Mouse (Mus musculus) kidney, postnatal 0 days (tissue): ENCODE measurements around the gene Rpl9-ps6. TPM values are rescaled to one million over a fixed set of nuclear protein-coding genes. Genes with fewer than 3 reads are reported as not detected.

Source experiments
- ATAC-seq: fragments of 200-750 bp; cut with Nextera tagmentation; replicated peaks from 2 replicates; pipeline ENCODE4 v1.8.0; 2017; ENCODE audit warnings: low read depth, moderate number of reproducible peaks, moderate TSS enrichment, moderate library complexity; ENCODE audit not compliant: low FRiP score
- DNase-seq: peaks from one replicate; pipeline ENCODE4 v3.0.0-alpha.2; 2016; ENCODE audit warnings: low spot score
- H3K27ac ChIP-seq: fragments of 300-500 bp; sonication (generic); 2 replicates; pipeline ENCODE4 v1.5.1; 2014; ENCODE audit warnings: mild to moderate bottlenecking
- H3K27me3 ChIP-seq: fragments of 300-500 bp; sonication (generic); 2 replicates; pipeline ENCODE4 v1.6.1; 2014; ENCODE audit warnings: low read length, mixed read lengths; ENCODE audit not compliant: insufficient read depth
- H3K36me3 ChIP-seq: fragments of 300-500 bp; sonication (generic); 2 replicates; pipeline ENCODE4 v1.6.1; 2014; ENCODE audit warnings: low read length, mixed read lengths; ENCODE audit not compliant: insufficient read depth
- H3K4me1 ChIP-seq: fragments of 300-500 bp; sonication (generic); replicated peaks from 2 replicates; pipeline ENCODE4 v1.6.1; 2014; ENCODE audit warnings: antibody characterized with exemption, low read length, mixed read lengths; ENCODE audit not compliant: insufficient read depth
- H3K4me2 ChIP-seq: fragments of 300-500 bp; sonication (generic); 2 replicates; pipeline ENCODE4 v1.6.1; 2014; ENCODE audit warnings: mild to moderate bottlenecking, low read length, moderate library complexity, mixed read lengths
- H3K4me3 ChIP-seq: fragments of 300-500 bp; sonication (generic); replicated peaks from 2 replicates; pipeline ENCODE4 v1.5.1; 2014; ENCODE audit warnings: low read depth, low read length
- H3K9ac ChIP-seq: fragments of 300-500 bp; sonication (generic); 2 replicates; pipeline ENCODE4 v1.6.1; 2014; ENCODE audit warnings: low read depth, low read length
- H3K9me3 ChIP-seq: fragments of 300-500 bp; sonication (generic); replicated peaks from 2 replicates; pipeline ENCODE4 v1.6.1; 2016; ENCODE audit warnings: low read length, inconsistent platforms, mixed read lengths
- CTCF ChIP-seq: IDR thresholded peaks from 2 replicates; pipeline ENCODE4 v1.5.1; 2016; ENCODE audit warnings: antibody characterized with exemption, low read depth, mild to moderate bottlenecking, moderate library complexity
- WGBS: fragments of 180-500 bp; shearing (Covaris S2); extraction: QIAGEN DNeasy Blood & Tissue Kit; methylation state at CpG from one replicate; pipeline ENCODE4 v1.1.7; 2014; 5-methylcytosine and 5-hydroxymethylcytosine counted together
- polyA plus RNA-seq: library from polyadenylated mRNA; unstranded; fragments of >200 nt; fragmentation: Nextera tagmentation; extraction: Ambion mirVana; gene quantifications from 2 replicates; pipeline ENCODE4 v1.2.1, GENCODE M21; 2015

Rpl9-ps6 gene
- polyA plus RNA-seq = 145 and 154 TPM in 2 replicates

DNA sequence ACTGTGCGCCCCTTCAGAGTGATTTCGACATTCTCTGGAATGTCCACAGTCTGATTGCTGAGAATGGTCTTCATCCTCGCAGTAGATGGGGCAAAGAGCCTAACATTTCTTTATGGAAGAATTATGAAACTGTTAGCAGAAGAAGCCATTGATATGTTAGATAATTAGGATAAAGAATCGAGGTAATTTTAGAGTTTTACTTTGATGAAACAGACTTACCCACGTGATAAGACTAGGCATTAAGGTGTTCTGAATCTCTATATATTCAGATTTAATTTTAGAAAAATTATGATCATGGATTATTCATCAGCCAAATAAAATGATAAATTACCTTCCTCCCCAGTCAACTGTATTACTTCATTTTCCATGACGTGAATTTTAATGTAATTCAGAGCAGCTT lies at the start of gene Rpl9-ps6:
Gene Rpl9-ps6 (minus strand): TSS at position 101 of the 400 bp plus-strand sequence.
- H3K27ac ChIP-seq = no peak within 1 kb of the TSS
- no peak for TF ChIP-seq CTCF
- H3K9ac ChIP-seq = no peak within 1 kb of the TSS
- DNase-seq = no peak
- ATAC-seq = no peak
- no peak within 1 kb of the TSS for H3K4me2 ChIP-seq
- no peaks in the 10 kb centered on the region for H3K4me1 ChIP-seq
- no peak within 1 kb of the TSS for H3K4me3 ChIP-seq
- 84% methylated on average over 5 of the region's 6 CpGs for WGBS
- H3K27me3 ChIP-seq = no peaks in the 10 kb centered on the region
- H3K9me3 ChIP-seq = no peaks in the 10 kb centered on the region
- no peaks in the 10 kb centered on the region for H3K36me3 ChIP-seq

DNA sequence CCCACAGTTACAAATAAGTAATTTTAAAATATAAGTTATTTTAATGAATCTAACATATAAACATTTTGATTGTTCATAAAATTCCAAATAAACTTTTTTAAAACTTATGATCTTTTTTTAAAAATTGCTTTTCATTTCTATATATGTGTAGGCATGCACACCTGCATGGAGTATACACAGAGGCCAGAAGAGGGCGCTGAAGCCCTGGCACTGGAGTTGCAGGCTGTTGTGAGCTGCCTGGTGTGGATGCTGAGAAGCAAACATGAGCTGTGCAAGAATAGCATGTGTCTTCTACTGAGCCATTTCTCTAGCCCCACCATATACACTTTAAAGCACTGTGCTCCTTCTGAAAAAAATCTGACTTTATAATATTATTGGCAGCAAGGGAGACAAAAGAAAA lies 46.1 kb upstream of the Rpl9-ps6 start:
- Histone ChIP-seq H3K27ac (no peak overlapping the region), H3K27me3 (no peaks in the 10 kb centered on the region), H3K9ac (no peak overlapping the region), H3K9me3 (no peaks in the 10 kb centered on the region), H3K4me2 (no peak overlapping the region), H3K36me3 (peaks cover 23% of the 10 kb centered on the region; the same call in 1 of the 2 replicates), H3K4me1 (no peaks in the 10 kb centered on the region), H3K4me3 (no peak overlapping the region)
- ATAC-seq (no peak), DNase-seq (no peak)
- peak; percentile 34; the same call in 1 of the 2 replicates for TF ChIP-seq CTCF
- WGBS = 47% methylated on average over 1 of the region's 1 CpGs

- Histone ChIP-seq H3K4me1 (no peaks in the 10 kb centered on the region), H3K27ac (no peak overlapping the region), H3K4me2 (no peak overlapping the region), H3K9ac (no peak overlapping the region), H3K27me3 (no peaks in the 10 kb centered on the region), H3K36me3 (peaks cover 17% of the 10 kb centered on the region; the same call in 1 of the 2 replicates), H3K4me3 (no peak overlapping the region), H3K9me3 (no peaks in the 10 kb centered on the region)
- 96% methylated on average over 6 of the region's 6 CpGs for WGBS
- ATAC-seq (no peak), DNase-seq (no peak)
- TF ChIP-seq CTCF = no peak
These were observed 44.6 kb upstream of the Rpl9-ps6 start for GRCm38 (mm10) chr19:32510962-32511361.

DNA sequence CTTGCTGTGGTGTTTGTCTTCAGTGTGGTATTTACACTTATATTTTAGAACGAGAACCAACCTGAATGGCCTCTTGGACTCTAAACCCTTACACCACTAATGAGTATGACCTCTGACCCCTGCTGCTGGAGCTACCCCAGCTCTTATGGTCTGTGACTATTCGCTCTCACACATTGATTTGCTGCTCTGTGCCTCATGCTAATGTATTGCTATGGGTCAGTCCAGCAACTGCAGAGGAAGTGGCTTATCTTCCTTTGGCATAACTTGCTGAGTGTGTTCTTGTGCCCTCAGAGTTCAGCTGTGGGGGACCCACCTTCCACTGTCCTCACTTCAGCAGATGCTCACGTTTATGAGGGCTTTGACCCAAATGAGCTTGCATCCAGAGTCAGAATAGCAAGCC lies 43.9 kb upstream of the Rpl9-ps6 start:
- no peak for DNase-seq
- no peak overlapping the region for H3K27ac ChIP-seq
- H3K9me3 ChIP-seq = no peaks in the 10 kb centered on the region
- 78% methylated on average over 3 of the region's 3 CpGs for WGBS
- H3K4me3 ChIP-seq = no peak overlapping the region
- TF ChIP-seq CTCF = no peak
- H3K27me3 ChIP-seq = no peaks in the 10 kb centered on the region
- no peaks in the 10 kb centered on the region for H3K4me1 ChIP-seq
- peaks cover 17% of the 10 kb centered on the region; the same call in 1 of the 2 replicates for H3K36me3 ChIP-seq
- ATAC-seq = peak; percentile 65; the same call in 1 of the 2 replicates
- no peak overlapping the region for H3K4me2 ChIP-seq
- H3K9ac ChIP-seq = no peak overlapping the region

GRCm38 (mm10) chr19:32507526-32507925 lies 41.1 kb upstream of the Rpl9-ps6 start:
- no peaks in the 10 kb centered on the region for H3K9me3 ChIP-seq
- peaks cover 8% of the 10 kb centered on the region; the same call in 1 of the 2 replicates for H3K36me3 ChIP-seq
- H3K27ac ChIP-seq = no peak overlapping the region
- no peak for DNase-seq
- no peak for TF ChIP-seq CTCF
- H3K4me3 ChIP-seq = no peak overlapping the region
- no peak for ATAC-seq
- WGBS = 85% methylated on average over 9 of the region's 9 CpGs
- H3K9ac ChIP-seq = no peak overlapping the region
- no peaks in the 10 kb centered on the region for H3K4me1 ChIP-seq
- H3K27me3 ChIP-seq = no peaks in the 10 kb centered on the region
- no peak overlapping the region for H3K4me2 ChIP-seq

DNA sequence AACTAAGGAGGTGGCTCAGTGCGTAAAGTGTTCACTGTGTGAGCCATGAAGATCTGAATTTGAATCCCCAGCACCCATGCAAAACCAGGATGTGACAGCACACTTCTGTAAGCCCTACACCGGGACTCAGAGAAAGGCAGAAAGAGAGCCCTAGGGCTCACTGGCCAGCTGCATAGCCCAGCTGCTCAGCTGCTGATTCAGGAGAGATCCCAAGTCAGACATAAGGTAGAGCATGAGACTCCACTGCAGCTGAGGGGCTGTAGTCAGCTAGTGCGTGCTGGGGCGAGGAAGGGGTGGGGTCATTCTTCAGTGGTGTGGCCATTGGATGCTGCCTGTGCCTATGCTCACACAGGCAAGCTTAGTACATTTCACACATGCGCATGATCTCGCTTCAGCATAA lies 40.7 kb upstream of the Rpl9-ps6 start:
- Histone ChIP-seq H3K4me2 (no peak overlapping the region), H3K9me3 (no peaks in the 10 kb centered on the region), H3K9ac (no peak overlapping the region), H3K4me3 (no peak overlapping the region), H3K27me3 (no peaks in the 10 kb centered on the region), H3K27ac (no peak overlapping the region), H3K36me3 (peaks cover 6% of the 10 kb centered on the region; the same call in 1 of the 2 replicates), H3K4me1 (no peaks in the 10 kb centered on the region)
- TF ChIP-seq CTCF = no peak
- DNase-seq = no peak
- ATAC-seq = no peak
- 90% methylated on average over 6 of the region's 6 CpGs for WGBS

- Histone ChIP-seq H3K27ac (no peak overlapping the region), H3K9ac (no peak overlapping the region), H3K27me3 (no peaks in the 10 kb centered on the region), H3K4me2 (no peak overlapping the region), H3K36me3 (peaks cover 3% of the 10 kb centered on the region; the same call in 1 of the 2 replicates), H3K4me3 (no peak overlapping the region), H3K4me1 (no peaks in the 10 kb centered on the region), H3K9me3 (no peaks in the 10 kb centered on the region)
- TF ChIP-seq CTCF = no peak
- WGBS = 89% methylated on average over 5 of the region's 5 CpGs
- DNase-seq = no peak
- ATAC-seq = no peak
These were observed 40.1 kb upstream of the Rpl9-ps6 start for GRCm38 (mm10) chr19:32506514-32506913.
